Mouse (Mus musculus): ENCODE results near the gene Capn10. TPM values are rescaled to one million over a fixed set of nuclear protein-coding genes. Genes with fewer than 3 reads are reported as not detected.
A peak's percentile ranks its signal among the peaks of the same experiment; 100 is the strongest.

Gene Capn10
- polyA plus RNA-seq, 1 experiment from 2014 or later, result 21.3 TPM

- Histone ChIP-seq H3K9me3 (ENCODE audit: control insufficient read depth, low read length) (no peaks in the 10 kb centered on the region), H3K4me2 (no peak overlapping the region), H3K36me3 (ENCODE audit: control insufficient read depth, insufficient read depth, low read length) (peaks cover 27% of the 10 kb centered on the region), H3K27ac (ENCODE audit: low read depth, low read length) (no peak overlapping the region), H3K4me3 (ENCODE audit: low read depth, low read length) (no peak overlapping the region), H3K4me1 (replicated peaks; ENCODE audit: control insufficient read depth, insufficient read depth, low read length) (peaks cover 13% of the 10 kb centered on the region), H3K9ac (ENCODE audit: low read depth, low read length) (no peak overlapping the region), H3K27me3 (replicated peaks; ENCODE audit: control insufficient read depth, insufficient read depth, low read length) (no peaks in the 10 kb centered on the region)
- WGBS, result 87% methylated on average over 4 of the region's 4 CpGs
- ATAC-seq (replicated peaks; ENCODE audit: low FRiP score), result no peak
- no peak for DNase-seq (ENCODE audit: low spot score)
Observed at GRCm38 (mm10) chr1:92914239-92914638, 19.9 kb upstream of the Capn10 start.

GRCm38 (mm10) chr1:92914993-92915392, 19.2 kb upstream of the Capn10 start:
- DNase-seq (ENCODE audit: low spot score), result no peak
- Histone ChIP-seq H3K4me3 (ENCODE audit: low read depth, low read length) (no peak overlapping the region), H3K36me3 (ENCODE audit: control insufficient read depth, insufficient read depth, low read length) (peaks cover 31% of the 10 kb centered on the region), H3K9me3 (ENCODE audit: control insufficient read depth, low read length) (no peaks in the 10 kb centered on the region), H3K4me1 (replicated peaks; ENCODE audit: control insufficient read depth, insufficient read depth, low read length) (peaks cover 8% of the 10 kb centered on the region), H3K27me3 (replicated peaks; ENCODE audit: control insufficient read depth, insufficient read depth, low read length) (no peaks in the 10 kb centered on the region), H3K4me2 (no peak overlapping the region), H3K27ac (ENCODE audit: low read depth, low read length) (no peak overlapping the region), H3K9ac (ENCODE audit: low read depth, low read length) (no peak overlapping the region)
- ATAC-seq (replicated peaks; ENCODE audit: low FRiP score), result no peak
- WGBS, result 93% methylated on average over 11 of the region's 11 CpGs

- Histone ChIP-seq H3K27me3 (replicated peaks; ENCODE audit: control insufficient read depth, insufficient read depth, low read length) (no peaks in the 10 kb centered on the region), H3K9ac (ENCODE audit: low read depth, low read length) (no peak overlapping the region), H3K27ac (ENCODE audit: low read depth, low read length) (no peak overlapping the region), H3K36me3 (ENCODE audit: control insufficient read depth, insufficient read depth, low read length) (peaks cover 31% of the 10 kb centered on the region), H3K4me1 (replicated peaks; ENCODE audit: control insufficient read depth, insufficient read depth, low read length) (peaks cover 5% of the 10 kb centered on the region), H3K4me3 (ENCODE audit: low read depth, low read length) (no peak overlapping the region), H3K4me2 (no peak overlapping the region), H3K9me3 (ENCODE audit: control insufficient read depth, low read length) (no peaks in the 10 kb centered on the region)
- DNase-seq (ENCODE audit: low spot score) (no peak), ATAC-seq (replicated peaks; ENCODE audit: low FRiP score) (no peak)
- 87% methylated on average over 9 of the region's 9 CpGs for WGBS
Observed at GRCm38 (mm10) chr1:92916725-92917124, 17.5 kb upstream of the Capn10 start.

- peaks cover 31% of the 10 kb centered on the region for H3K36me3 ChIP-seq (ENCODE audit: control insufficient read depth, insufficient read depth, low read length)
- H3K4me1 ChIP-seq (replicated peaks; ENCODE audit: control insufficient read depth, insufficient read depth, low read length), result no peaks in the 10 kb centered on the region
- H3K27me3 ChIP-seq (replicated peaks; ENCODE audit: control insufficient read depth, insufficient read depth, low read length), result no peaks in the 10 kb centered on the region
- no peak for ATAC-seq (replicated peaks; ENCODE audit: low FRiP score)
- 97% methylated on average over 11 of the region's 11 CpGs for WGBS
- no peak overlapping the region for H3K4me3 ChIP-seq (ENCODE audit: low read depth, low read length)
- no peak overlapping the region for H3K9ac ChIP-seq (ENCODE audit: low read depth, low read length)
- DNase-seq (ENCODE audit: low spot score), result no peak
- H3K27ac ChIP-seq (ENCODE audit: low read depth, low read length), result no peak overlapping the region
- no peak overlapping the region for H3K4me2 ChIP-seq
- H3K9me3 ChIP-seq (ENCODE audit: control insufficient read depth, low read length), result no peaks in the 10 kb centered on the region
Observed at GRCm38 (mm10) chr1:92919151-92919550, 15.0 kb upstream of the Capn10 start.

GRCm38 (mm10) chr1:92919775-92920174, 14.4 kb upstream of the Capn10 start:
- Histone ChIP-seq H3K27me3 (replicated peaks; ENCODE audit: control insufficient read depth, insufficient read depth, low read length) (no peaks in the 10 kb centered on the region), H3K36me3 (ENCODE audit: control insufficient read depth, insufficient read depth, low read length) (peaks cover 31% of the 10 kb centered on the region), H3K4me3 (ENCODE audit: low read depth, low read length) (no peak overlapping the region), H3K9ac (ENCODE audit: low read depth, low read length) (no peak overlapping the region), H3K4me1 (replicated peaks; ENCODE audit: control insufficient read depth, insufficient read depth, low read length) (no peaks in the 10 kb centered on the region), H3K4me2 (no peak overlapping the region), H3K27ac (ENCODE audit: low read depth, low read length) (no peak overlapping the region), H3K9me3 (ENCODE audit: control insufficient read depth, low read length) (no peaks in the 10 kb centered on the region)
- ATAC-seq (replicated peaks; ENCODE audit: low FRiP score) (no peak), DNase-seq (ENCODE audit: low spot score) (no peak)
- WGBS, result 86% methylated on average over 12 of the region's 12 CpGs

GRCm38 (mm10) chr1:92920474-92921200, 13.5 kb upstream of the Capn10 start:
- DNase-seq (ENCODE audit: low spot score) (no peak), ATAC-seq (replicated peaks; ENCODE audit: low FRiP score) (no peak; the same call in 1 of the 2 replicates)
- WGBS, result 64% methylated on average over 7 of the region's 7 CpGs
- Histone ChIP-seq H3K36me3 (ENCODE audit: control insufficient read depth, insufficient read depth, low read length) (peaks cover 31% of the 10 kb centered on the region), H3K27me3 (replicated peaks; ENCODE audit: control insufficient read depth, insufficient read depth, low read length) (no peaks in the 10 kb centered on the region), H3K9me3 (ENCODE audit: control insufficient read depth, low read length) (no peaks in the 10 kb centered on the region), H3K4me1 (replicated peaks; ENCODE audit: control insufficient read depth, insufficient read depth, low read length) (no peaks in the 10 kb centered on the region), H3K27ac (ENCODE audit: low read depth, low read length) (no peak overlapping the region), H3K4me3 (ENCODE audit: low read depth, low read length) (no peak overlapping the region), H3K9ac (ENCODE audit: low read depth, low read length) (no peak overlapping the region), H3K4me2 (no peak overlapping the region)

GRCm38 (mm10) chr1:92921496-92921895, 12.7 kb upstream of the Capn10 start:
- no peaks in the 10 kb centered on the region for H3K9me3 ChIP-seq (ENCODE audit: control insufficient read depth, low read length)
- no peaks in the 10 kb centered on the region for H3K27me3 ChIP-seq (replicated peaks; ENCODE audit: control insufficient read depth, insufficient read depth, low read length)
- ATAC-seq (replicated peaks; ENCODE audit: low FRiP score) (no peak), DNase-seq (ENCODE audit: low spot score) (no peak)
- 84% methylated on average over 4 of the region's 4 CpGs for WGBS
- H3K9ac ChIP-seq (ENCODE audit: low read depth, low read length), result no peak overlapping the region
- H3K36me3 ChIP-seq (ENCODE audit: control insufficient read depth, insufficient read depth, low read length), result peaks cover 25% of the 10 kb centered on the region
- no peak overlapping the region for H3K4me3 ChIP-seq (ENCODE audit: low read depth, low read length)
- H3K4me1 ChIP-seq (replicated peaks; ENCODE audit: control insufficient read depth, insufficient read depth, low read length), result no peaks in the 10 kb centered on the region
- no peak overlapping the region for H3K4me2 ChIP-seq
- no peak overlapping the region for H3K27ac ChIP-seq (ENCODE audit: low read depth, low read length)

GRCm38 (mm10) chr1:92930171-92930706, 3.9 kb upstream of the Capn10 start:
- H3K9me3 ChIP-seq (ENCODE audit: control insufficient read depth, low read length), result no peaks in the 10 kb centered on the region
- H3K27me3 ChIP-seq (replicated peaks; ENCODE audit: control insufficient read depth, insufficient read depth, low read length), result no peaks in the 10 kb centered on the region
- H3K27ac ChIP-seq (ENCODE audit: low read depth, low read length), result no peak overlapping the region
- ATAC-seq (replicated peaks; ENCODE audit: low FRiP score) (no peak), DNase-seq (ENCODE audit: low spot score) (no peak)
- peaks cover 7% of the 10 kb centered on the region; the same call in 1 of the 2 replicates for H3K4me1 ChIP-seq (replicated peaks; ENCODE audit: control insufficient read depth, insufficient read depth, low read length)
- H3K4me2 ChIP-seq, result no peak overlapping the region
- H3K36me3 ChIP-seq (ENCODE audit: control insufficient read depth, insufficient read depth, low read length), result no peaks in the 10 kb centered on the region
- 21% methylated on average over 1 of the region's 1 CpGs for WGBS
- no peak overlapping the region for H3K4me3 ChIP-seq (ENCODE audit: low read depth, low read length)
- H3K9ac ChIP-seq (ENCODE audit: low read depth, low read length), result no peak overlapping the region

- Histone ChIP-seq H3K36me3 (ENCODE audit: control insufficient read depth, insufficient read depth, low read length) (no peaks in the 10 kb centered on the region), H3K4me2 (peak overlapping the region; percentile 83), H3K4me3 (ENCODE audit: low read depth, low read length) (peak overlapping the region; percentile 84), H3K9ac (ENCODE audit: low read depth, low read length) (peak overlapping the region; percentile 72), H3K4me1 (replicated peaks; ENCODE audit: control insufficient read depth, insufficient read depth, low read length) (peaks cover 10% of the 10 kb centered on the region; the same call in 1 of the 2 replicates), H3K27ac (ENCODE audit: low read depth, low read length) (peak overlapping the region; percentile 96), H3K9me3 (ENCODE audit: control insufficient read depth, low read length) (no peaks in the 10 kb centered on the region), H3K27me3 (replicated peaks; ENCODE audit: control insufficient read depth, insufficient read depth, low read length) (no peaks in the 10 kb centered on the region)
- DNase-seq (ENCODE audit: low spot score) (no peak), ATAC-seq (replicated peaks; ENCODE audit: low FRiP score) (no peak)
- WGBS, result 73% methylated on average over 4 of the region's 4 CpGs
Observed at GRCm38 (mm10) chr1:92933611-92934010, 565 bp upstream of the Capn10 start.

Measured in liver, embryonic 11.5 days (tissue).